Mouse (Mus musculus): Measurements from ENCODE around the gene Grap. TPM values are rescaled to one million over a fixed set of nuclear protein-coding genes. Genes with fewer than 3 reads are reported as not detected.

Grap gene
- polyA plus RNA-seq, 1 experiment = 11.8 TPM

DNA sequence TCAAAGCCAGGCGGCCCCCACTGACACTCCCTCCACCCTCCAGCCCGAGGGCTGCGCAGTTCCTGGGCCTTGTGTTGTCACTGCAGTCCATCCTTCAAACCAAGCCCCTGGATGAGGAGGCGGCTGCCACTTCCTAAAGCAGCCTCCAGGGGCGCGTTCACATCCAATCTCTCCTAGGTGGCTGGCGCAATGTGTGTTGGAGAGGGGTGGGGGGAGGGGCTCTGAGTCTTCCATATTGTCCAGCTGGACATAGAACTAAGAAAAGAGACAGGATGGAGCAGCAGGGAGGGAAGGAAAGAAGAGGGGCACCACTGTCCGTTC lies 21.7 kb downstream of the Grap start:
- H3K4me1 ChIP-seq (ENCODE audit: control insufficient read depth, insufficient read depth, low read length) = no peaks in the 10 kb centered on the region
- H3K27ac ChIP-seq (ENCODE audit: control insufficient read depth, insufficient read depth, low read depth, low read length, poor library complexity) = no peak overlapping the region
- no peak overlapping the region for H3K4me3 ChIP-seq (replicated peaks; ENCODE audit: control insufficient read depth, low read depth, low read length)
- 30% methylated on average over 8 of the region's 8 CpGs for WGBS
- TF ChIP-seq POLR2A (IDR thresholded peaks at IDR 0.05; ENCODE audit: borderline replicate concordance, control insufficient read depth, low read depth, low read length) (no peak), CTCF (IDR thresholded peaks at IDR 0.05; ENCODE audit: control insufficient read depth, insufficient read depth, low read length) (0 out of 2 replicates have a peak, but pooled peaks have one; percentile 7)

GRCm38 (mm10) chr11:61675332-61675731 lies 22.3 kb downstream of the Grap start:
- TF ChIP-seq POLR2A (IDR thresholded peaks at IDR 0.05; ENCODE audit: borderline replicate concordance, control insufficient read depth, low read depth, low read length) = no peak
- TF ChIP-seq CTCF (IDR thresholded peaks at IDR 0.05; ENCODE audit: control insufficient read depth, insufficient read depth, low read length) = no peak
- Histone ChIP-seq H3K4me1 (ENCODE audit: control insufficient read depth, insufficient read depth, low read length) (no peaks in the 10 kb centered on the region), H3K27ac (ENCODE audit: control insufficient read depth, insufficient read depth, low read depth, low read length, poor library complexity) (no peak overlapping the region), H3K4me3 (replicated peaks; ENCODE audit: control insufficient read depth, low read depth, low read length) (no peak overlapping the region)
- whole genome bisulfite sequencing = 70% methylated on average over 2 of the region's 2 CpGs

DNA sequence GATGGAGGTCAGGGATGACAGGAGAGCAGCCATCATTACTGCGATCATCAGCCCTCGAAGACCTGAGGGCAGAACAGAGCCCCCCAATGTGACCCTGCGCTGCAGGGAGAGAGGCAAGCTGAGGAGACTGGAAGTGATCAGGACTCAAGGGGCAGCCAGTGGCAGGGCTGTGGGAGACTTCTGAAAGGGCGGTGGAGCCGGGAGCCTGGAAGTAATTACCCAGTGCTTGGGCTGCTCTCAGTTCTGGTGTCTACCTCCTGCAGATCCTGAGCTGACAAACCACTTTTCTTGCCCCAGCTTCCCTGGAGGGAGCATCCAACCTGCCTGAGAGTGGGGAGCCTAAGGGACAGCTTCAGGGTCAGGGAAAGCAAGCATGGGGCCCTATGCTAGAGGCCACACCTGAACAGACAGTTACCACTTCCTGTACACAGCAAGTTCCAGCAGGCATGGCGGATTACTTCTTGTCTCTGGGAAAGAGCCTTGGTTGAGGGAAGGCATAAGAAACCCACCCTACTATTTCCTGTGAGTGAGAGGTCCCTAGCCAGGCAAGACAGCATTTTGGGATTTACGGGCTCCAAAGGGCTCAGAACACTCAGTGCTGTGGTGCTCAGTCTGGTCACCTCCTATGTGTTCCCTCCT lies 23.3 kb downstream of the Grap start:
- no peak for TF ChIP-seq POLR2A (IDR thresholded peaks at IDR 0.05; ENCODE audit: borderline replicate concordance, control insufficient read depth, low read depth, low read length)
- TF ChIP-seq CTCF (IDR thresholded peaks at IDR 0.05; ENCODE audit: control insufficient read depth, insufficient read depth, low read length) = no peak
- Histone ChIP-seq H3K4me1 (ENCODE audit: control insufficient read depth, insufficient read depth, low read length) (no peaks in the 10 kb centered on the region), H3K4me3 (replicated peaks; ENCODE audit: control insufficient read depth, low read depth, low read length) (no peak overlapping the region), H3K27ac (ENCODE audit: control insufficient read depth, insufficient read depth, low read depth, low read length, poor library complexity) (no peak overlapping the region)
- 79% methylated on average over 7 of the region's 7 CpGs for WGBS

- 74% methylated on average over 4 of the region's 4 CpGs for WGBS
- Histone ChIP-seq H3K4me3 (replicated peaks; ENCODE audit: control insufficient read depth, low read depth, low read length) (no peak overlapping the region), H3K27ac (ENCODE audit: control insufficient read depth, insufficient read depth, low read depth, low read length, poor library complexity) (no peak overlapping the region), H3K4me1 (ENCODE audit: control insufficient read depth, insufficient read depth, low read length) (no peaks in the 10 kb centered on the region)
- TF ChIP-seq POLR2A (IDR thresholded peaks at IDR 0.05; ENCODE audit: borderline replicate concordance, control insufficient read depth, low read depth, low read length) (no peak), CTCF (IDR thresholded peaks at IDR 0.05; ENCODE audit: control insufficient read depth, insufficient read depth, low read length) (no peak)
These were observed 24.6 kb downstream of the Grap start for GRCm38 (mm10) chr11:61677709-61678108.

DNA sequence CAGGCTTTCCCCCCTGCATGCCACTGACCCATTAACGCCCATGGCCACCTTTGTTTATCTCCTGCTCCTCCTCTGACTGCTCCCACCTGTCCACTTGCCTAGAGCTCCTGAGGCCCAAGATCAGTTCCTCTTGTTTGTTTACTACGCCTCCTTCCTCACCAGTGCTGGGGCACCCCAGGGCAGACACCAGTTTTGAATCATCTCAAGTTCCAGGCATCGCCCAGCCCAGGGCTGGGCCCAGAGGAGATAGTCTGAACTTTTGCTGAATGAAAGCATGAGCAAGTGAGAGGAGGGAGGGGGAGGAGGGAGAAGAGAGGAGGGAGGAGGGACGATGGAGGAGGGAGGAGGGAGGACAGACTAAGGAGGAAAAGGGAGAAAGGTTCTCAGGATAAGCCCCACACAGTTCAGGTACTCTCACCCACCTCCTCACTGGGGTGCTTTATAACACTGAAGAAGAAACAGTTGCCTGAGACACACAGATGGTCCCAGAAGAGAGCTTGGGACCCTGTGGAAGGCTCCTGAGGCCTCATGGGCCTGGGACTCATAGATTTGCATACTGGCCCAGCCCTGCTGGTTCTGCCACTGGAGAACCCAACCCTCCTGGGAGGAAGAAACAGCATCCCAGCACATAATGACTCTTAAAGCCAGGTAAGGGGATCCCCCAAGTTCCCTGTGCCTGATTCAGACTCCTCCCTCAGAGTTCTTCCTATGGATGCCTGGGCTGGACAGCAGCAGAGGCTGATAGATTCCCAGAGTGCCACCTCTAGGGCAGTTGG lies 26.2 kb downstream of the Grap start:
- no peak for TF ChIP-seq POLR2A (IDR thresholded peaks at IDR 0.05; ENCODE audit: borderline replicate concordance, control insufficient read depth, low read depth, low read length)
- no peak for TF ChIP-seq CTCF (IDR thresholded peaks at IDR 0.05; ENCODE audit: control insufficient read depth, insufficient read depth, low read length)
- H3K27ac ChIP-seq (ENCODE audit: control insufficient read depth, insufficient read depth, low read depth, low read length, poor library complexity) = no peak overlapping the region
- H3K4me3 ChIP-seq (replicated peaks; ENCODE audit: control insufficient read depth, low read depth, low read length) = no peak overlapping the region
- 77% methylated on average over 4 of the region's 4 CpGs for WGBS
- peaks cover 3% of the 10 kb centered on the region; the same call in 1 of the 2 replicates for H3K4me1 ChIP-seq (ENCODE audit: control insufficient read depth, insufficient read depth, low read length)

GRCm38 (mm10) chr11:61683907-61684731 lies 31.1 kb downstream of the Grap start, which contains the start of gene Fam83g:
Fam83g (plus strand) TSS chr11:61684091.
- no peak for TF ChIP-seq POLR2A (IDR thresholded peaks at IDR 0.05; ENCODE audit: borderline replicate concordance, control insufficient read depth, low read depth, low read length)
- TF ChIP-seq CTCF (IDR thresholded peaks at IDR 0.05; ENCODE audit: control insufficient read depth, insufficient read depth, low read length) = no peak
- Histone ChIP-seq H3K4me1 (ENCODE audit: control insufficient read depth, insufficient read depth, low read length) (peaks cover 3% of the 10 kb centered on the region; the same call in 1 of the 2 replicates), H3K27ac (ENCODE audit: control insufficient read depth, insufficient read depth, low read depth, low read length, poor library complexity) (no peak within 1 kb of the TSS; the same call in 1 of the 2 replicates), H3K4me3 (replicated peaks; ENCODE audit: control insufficient read depth, low read depth, low read length) (peak within 1 kb of the TSS; percentile 47)
- WGBS = 6% methylated on average over 76 of the region's 76 CpGs

DNA sequence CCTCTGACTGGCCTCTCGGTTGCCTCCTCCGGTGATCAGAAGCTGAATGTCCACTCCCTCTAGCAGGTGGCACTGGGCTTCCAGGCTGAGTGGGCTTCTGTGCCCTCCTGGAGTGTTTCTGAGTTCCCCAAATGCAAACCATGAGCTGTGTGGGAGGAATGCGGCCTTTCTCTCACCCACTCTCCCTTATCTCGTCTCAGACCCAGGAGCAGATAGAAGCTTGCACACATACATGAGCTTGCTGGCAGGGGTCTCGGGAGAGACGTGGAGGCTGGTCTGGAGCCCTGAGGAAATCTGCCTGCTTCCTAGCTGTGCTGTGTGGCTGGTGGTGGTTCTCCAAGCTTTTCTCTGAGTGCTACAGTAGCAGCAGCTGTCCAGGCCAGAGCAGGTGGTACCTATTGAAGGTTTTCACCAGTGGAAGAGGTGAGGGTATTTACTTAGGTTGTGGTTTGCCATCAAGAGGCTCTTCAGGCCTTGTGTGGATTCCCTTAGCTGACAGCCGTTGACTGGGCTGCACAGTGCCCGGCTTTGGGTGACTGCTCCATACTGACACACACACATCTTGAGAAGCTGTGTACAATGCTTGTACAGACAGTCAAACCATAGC lies 32.2 kb downstream of the Grap start:
- H3K27ac ChIP-seq (ENCODE audit: control insufficient read depth, insufficient read depth, low read depth, low read length, poor library complexity) = no peak overlapping the region
- WGBS = 82% methylated on average over 8 of the region's 8 CpGs
- peaks cover 3% of the 10 kb centered on the region; the same call in 1 of the 2 replicates for H3K4me1 ChIP-seq (ENCODE audit: control insufficient read depth, insufficient read depth, low read length)
- H3K4me3 ChIP-seq (replicated peaks; ENCODE audit: control insufficient read depth, low read depth, low read length) = no peak overlapping the region
- TF ChIP-seq CTCF (IDR thresholded peaks at IDR 0.05; ENCODE audit: control insufficient read depth, insufficient read depth, low read length) (no peak), POLR2A (IDR thresholded peaks at IDR 0.05; ENCODE audit: borderline replicate concordance, control insufficient read depth, low read depth, low read length) (no peak)

Measured in bone marrow, adult 2 months (tissue).